Mouse (Mus musculus) heart, postnatal 14 days (tissue): ENCODE results near the gene Lime1. TPM values are rescaled to one million over a fixed set of nuclear protein-coding genes. Genes with fewer than 3 reads are reported as not detected.

ENCODE experiments used
- DNase-seq, 2 experiments: peaks; one replicate each; pipeline ENCODE4 v3.0.0; 2021 to 2022
- intact Hi-C: fragments of 180-260 bp; cut with DNase I; formaldehyde crosslinking; loops from one replicate; pipeline ENCODE4 v1.15.1; 2025
- long read RNA-seq, 2 experiments: library from polyadenylated mRNA; stranded (forward); transcript quantifications; one replicate each; pipeline ENCODE4 v2.0.0; 2021
- total RNA-seq, 2 experiments: library from RNA; stranded (reverse); gene quantifications; 2 replicates each; pipeline ENCODE4 v1.2.3; 2021

Lime1 gene
- total RNA-seq, result 1 to 10 TPM; 7.9 to 8.7 TPM
- long read RNA-seq, experiment 1, partial matches to known transcripts, result 0 of 1 reads
- long read RNA-seq, experiment 1, other reads (novel, unspliced or antisense), result 0 of 1 reads
- long read RNA-seq, experiment 2, result 0 reads

- intact Hi-C loops, result no loop called here
- no peak for DNase-seq
Observed at GRCm38 (mm10) chr2:181379778-181380177, at the start of gene Lime1. TSS of gene Lime1 (plus strand) at chr2:181380078.

- DNase-seq, result no peak
Observed at GRCm38 (mm10) chr2:181332542-181332941, 47.3 kb upstream of the Lime1 start.

GRCm38 (mm10) chr2:181334023-181334422 is 45.9 kb upstream of the Lime1 start:
- intact Hi-C loops, result loop anchor here (1.0 kb wide), 1 partner anchor 148 kb away; no protein-coding TSS in a partner anchor
- DNase-seq, result peak; percentile 63 to 76

More at GRCm38 (mm10) chr2:181332542-181332941, 47.3 kb upstream of the Lime1 start:
- intact Hi-C loops, result no loop called here

GRCm38 (mm10) chr2:181340426-181340825 is 39.5 kb upstream of the Lime1 start:
- intact Hi-C loops, result no loop called here
- DNase-seq, result no peak

GRCm38 (mm10) chr2:181342766-181343165 is 37.1 kb upstream of the Lime1 start:
- peak; percentile 33 to 59 for DNase-seq
- intact Hi-C loops, result no loop called here

GRCm38 (mm10) chr2:181356780-181357179 is 23.1 kb upstream of the Lime1 start:
- intact Hi-C loops, result loop anchor here (10.0 kb wide), 1 partner anchor 372 kb away; the partner anchor contains the start of gene Col20a1
- no peak for DNase-seq

GRCm38 (mm10) chr2:181363946-181364345 is 15.9 kb upstream of the Lime1 start:
- no peak for DNase-seq
- intact Hi-C loops, result no loop called here

GRCm38 (mm10) chr2:181364487-181364859 is 15.4 kb upstream of the Lime1 start:
- DNase-seq, result no peak
- intact Hi-C loops, result no loop called here

- peak; percentile 90 to 92 for DNase-seq
- intact Hi-C loops, result no loop called here
Observed at GRCm38 (mm10) chr2:181364860-181365596, 14.8 kb upstream of the Lime1 start, which contains the start of the genes Zgpat and Arfrp1. TSS of gene Zgpat (plus strand) at chr2:181364928. TSS of gene Arfrp1 (minus strand) at chr2:181365404.

GRCm38 (mm10) chr2:181365655-181366075 is 14.2 kb upstream of the Lime1 start:
- DNase-seq, result no peak
- intact Hi-C loops, result no loop called here

GRCm38 (mm10) chr2:181370001-181370400 is 9.9 kb upstream of the Lime1 start:
- intact Hi-C loops, result no loop called here
- DNase-seq, result no peak

GRCm38 (mm10) chr2:181375787-181376186 is 4.1 kb upstream of the Lime1 start:
- intact Hi-C loops, result no loop called here

GRCm38 (mm10) chr2:181377230-181377629 is 2.6 kb upstream of the Lime1 start:
- intact Hi-C loops, result no loop called here
- no peak for DNase-seq

More at GRCm38 (mm10) chr2:181375787-181376186, 4.1 kb upstream of the Lime1 start:
- no peak for DNase-seq

- DNase-seq, result no peak
- intact Hi-C loops, result no loop called here
Observed at GRCm38 (mm10) chr2:181378701-181379100, 1.2 kb upstream of the Lime1 start.

GRCm38 (mm10) chr2:181380251-181380650 is 373 bp downstream of the Lime1 start:
- intact Hi-C loops, result no loop called here
- no peak for DNase-seq

GRCm38 (mm10) chr2:181381107-181381506 is 1.2 kb downstream of the Lime1 start:
- no peak for DNase-seq
- intact Hi-C loops, result no loop called here

GRCm38 (mm10) chr2:181381631-181382306 is 1.9 kb downstream of the Lime1 start:
- DNase-seq, result no peak
- intact Hi-C loops, result no loop called here

GRCm38 (mm10) chr2:181384463-181384862 is 4.6 kb downstream of the Lime1 start:
- intact Hi-C loops, result no loop called here
- DNase-seq, result no peak

GRCm38 (mm10) chr2:181384919-181385391 is 5.1 kb downstream of the Lime1 start:
- intact Hi-C loops, result no loop called here
- DNase-seq, result peak; percentile 80 to 83

- intact Hi-C loops, result no loop called here
- peak; percentile 64 to 72 for DNase-seq
Observed at GRCm38 (mm10) chr2:181385885-181386284, 6.0 kb downstream of the Lime1 start.

- intact Hi-C loops, result no loop called here
- no peak for DNase-seq
Observed at GRCm38 (mm10) chr2:181386663-181387210, 6.9 kb downstream of the Lime1 start.
